Mouse (Mus musculus) hindbrain, embryonic 11.5 days (tissue): ENCODE results near the gene Ldlr. TPM values are rescaled to one million over a fixed set of nuclear protein-coding genes. Genes with fewer than 3 reads are reported as not detected.

Experiments
- ATAC-seq: fragments of 200-750 bp; cut with Nextera tagmentation; 2 replicates; pipeline ENCODE4 v1.8.0; 2017; ENCODE audit warnings: mild to moderate bottlenecking, moderate TSS enrichment, moderate library complexity; ENCODE audit not compliant: low FRiP score
- DNase-seq: peaks from one replicate; pipeline ENCODE4 v3.0.0-alpha.2; 2015; ENCODE audit warnings: low spot score
- H3K27ac ChIP-seq: fragments of 300-500 bp; sonication (generic); 2 replicates; pipeline ENCODE4 v1.5.1; 2014; ENCODE audit warnings: mild to moderate bottlenecking, low read depth, low read length
- H3K27me3 ChIP-seq: fragments of 300-500 bp; sonication (generic); 2 replicates; pipeline ENCODE4 v1.6.1; 2014; ENCODE audit warnings: mild to moderate bottlenecking, low read length, moderate library complexity, mixed read lengths; ENCODE audit not compliant: control insufficient read depth, insufficient read depth
- H3K36me3 ChIP-seq: fragments of 300-500 bp; sonication (generic); 2 replicates; pipeline ENCODE4 v1.6.1; 2014; ENCODE audit warnings: mild to moderate bottlenecking, low read length, moderate library complexity, mixed read lengths; ENCODE audit not compliant: control insufficient read depth, insufficient read depth
- H3K4me1 ChIP-seq: fragments of 300-500 bp; sonication (generic); replicated peaks from 2 replicates; pipeline ENCODE4 v1.6.1; 2014; ENCODE audit warnings: low read length, mixed read lengths; ENCODE audit not compliant: control insufficient read depth, insufficient read depth
- H3K4me2 ChIP-seq: fragments of 300-500 bp; sonication (generic); replicated peaks from 2 replicates; pipeline ENCODE4 v1.6.1; 2014; ENCODE audit warnings: mild to moderate bottlenecking, low read depth, low read length
- H3K4me3 ChIP-seq: fragments of 300-500 bp; sonication (generic); 2 replicates; pipeline ENCODE4 v1.5.1; 2014; ENCODE audit warnings: low read depth, low read length
- H3K9ac ChIP-seq: fragments of 300-500 bp; sonication (generic); 2 replicates; pipeline ENCODE4 v1.6.1; 2014; ENCODE audit warnings: low read depth, low read length
- H3K9me3 ChIP-seq: fragments of 300-500 bp; sonication (generic); 2 replicates; pipeline ENCODE4 v1.6.1; 2016; ENCODE audit warnings: low read length; ENCODE audit not compliant: control insufficient read depth
- whole genome bisulfite sequencing: fragments of 180-500 bp; shearing (Covaris S2); extraction: QIAGEN DNeasy Blood & Tissue Kit; methylation state at CpG from one replicate; pipeline ENCODE4 v1.1.7; 2014; 5-methylcytosine and 5-hydroxymethylcytosine counted together
- polyA plus RNA-seq: library from polyadenylated mRNA; unstranded; fragments of >200 nt; fragmentation: Nextera tagmentation; extraction: Ambion mirVana; gene quantifications from 2 replicates; pipeline ENCODE4 v1.2.1, GENCODE M21; 2014

The Ldlr gene
- polyA plus RNA-seq, 1 experiment from 2014 or later: 17.9 TPM

GRCm38 (mm10) chr9:21796259-21796658, 73.0 kb downstream of the Ldlr start:
- no peaks in the 10 kb centered on the region for H3K4me1 ChIP-seq
- H3K9ac ChIP-seq: no peak overlapping the region
- H3K4me3 ChIP-seq: no peak overlapping the region
- DNase-seq (no peak), ATAC-seq (no peak)
- WGBS: 58% methylated on average over 3 of the region's 3 CpGs
- no peaks in the 10 kb centered on the region for H3K27me3 ChIP-seq
- no peak overlapping the region for H3K27ac ChIP-seq
- H3K36me3 ChIP-seq: no peaks in the 10 kb centered on the region
- H3K4me2 ChIP-seq: no peak overlapping the region
- H3K9me3 ChIP-seq: no peaks in the 10 kb centered on the region

GRCm38 (mm10) chr9:21796919-21797318, 73.6 kb downstream of the Ldlr start:
- Histone ChIP-seq H3K4me3 (0 out of 2 replicates have a peak overlapping the region, but pooled peaks have one; percentile 12), H3K9ac (no peak overlapping the region), H3K27ac (no peak overlapping the region), H3K9me3 (no peaks in the 10 kb centered on the region), H3K27me3 (no peaks in the 10 kb centered on the region), H3K4me2 (no peak overlapping the region), H3K36me3 (no peaks in the 10 kb centered on the region), H3K4me1 (no peaks in the 10 kb centered on the region)
- DNase-seq: no peak
- ATAC-seq: no peak
- 66% methylated on average over 3 of the region's 3 CpGs for WGBS

DNA sequence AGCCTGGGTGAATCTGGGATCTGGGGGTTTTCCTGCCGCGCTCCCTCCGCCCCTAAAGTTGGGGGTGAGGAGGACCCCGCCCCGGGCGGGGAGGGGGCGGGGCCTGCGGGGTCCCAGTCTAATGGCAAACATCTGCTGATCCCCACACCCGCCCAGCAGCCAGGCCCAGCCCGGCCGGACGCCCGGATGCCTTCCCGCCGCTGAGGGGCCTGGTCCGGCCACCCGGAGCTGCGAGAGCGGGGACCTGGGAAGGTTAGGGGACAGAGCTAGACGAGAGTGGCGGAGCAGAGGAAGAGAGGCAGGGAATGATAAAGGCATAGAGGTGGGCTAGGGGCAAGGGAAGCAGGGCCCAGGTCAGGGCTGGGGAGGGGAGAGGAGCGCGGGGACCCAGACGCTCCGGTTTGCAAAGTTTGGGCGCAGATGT, 74.7 kb downstream of the Ldlr start:
- Histone ChIP-seq H3K4me1 (no peaks in the 10 kb centered on the region), H3K9ac (peak overlapping the region; percentile 57), H3K4me2 (peak overlapping the region; percentile 74), H3K27me3 (no peaks in the 10 kb centered on the region), H3K36me3 (no peaks in the 10 kb centered on the region), H3K4me3 (peak overlapping the region; percentile 55), H3K27ac (peak overlapping the region; percentile 25; the same call in 1 of the 2 replicates), H3K9me3 (no peaks in the 10 kb centered on the region)
- DNase-seq (peak; percentile 73), ATAC-seq (peak; percentile 62)
- under 1% methylated on average over 21 of the region's 26 CpGs for WGBS

DNA sequence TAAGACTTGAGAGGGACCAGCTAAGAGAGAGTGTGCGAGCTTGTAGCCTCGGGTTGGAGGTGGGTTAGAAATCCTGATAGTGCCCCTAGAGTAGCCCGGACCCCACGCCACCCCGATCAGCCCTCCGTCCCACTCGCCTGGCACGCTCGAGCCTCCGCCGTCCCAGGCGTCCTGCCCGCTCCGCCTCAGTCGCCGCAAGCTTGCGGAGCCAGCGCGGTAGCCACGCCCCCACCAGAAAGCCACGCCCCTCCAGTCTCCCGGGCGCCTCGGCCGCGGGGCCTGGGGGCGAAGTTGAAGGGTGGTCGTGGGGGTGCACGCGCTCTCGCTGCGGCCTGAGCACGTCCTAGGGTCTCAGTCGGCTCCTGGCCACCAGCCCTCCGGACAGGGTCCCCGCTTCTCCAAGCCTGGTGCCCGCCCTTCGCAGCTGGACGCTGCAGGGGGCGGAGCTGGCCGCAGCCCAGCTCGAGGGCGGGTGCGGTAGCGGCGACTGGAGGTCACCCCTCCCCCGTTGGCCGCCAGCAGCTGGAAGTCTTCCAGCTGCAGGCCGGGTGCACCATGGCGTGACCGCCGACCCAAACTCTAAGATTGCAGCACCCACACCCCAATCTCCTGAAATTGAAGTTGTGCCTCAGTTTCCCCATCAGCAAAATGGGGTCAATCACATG, 75.2 kb downstream of the Ldlr start, which contains the start of gene Kank2:
Gene Kank2 (minus strand): TSS at position 400 of the 665 bp plus-strand sequence.
- Histone ChIP-seq H3K36me3 (no peaks in the 10 kb centered on the region), H3K4me3 (peak within 1 kb of the TSS; percentile 55), H3K27ac (peak within 1 kb of the TSS; percentile 25; the same call in 1 of the 2 replicates), H3K4me1 (no peaks in the 10 kb centered on the region), H3K4me2 (peak within 1 kb of the TSS; percentile 74), H3K9me3 (no peaks in the 10 kb centered on the region), H3K9ac (peak within 1 kb of the TSS; percentile 57), H3K27me3 (no peaks in the 10 kb centered on the region)
- peak; percentile 89 for DNase-seq
- WGBS: under 1% methylated on average over 38 of the region's 52 CpGs
- ATAC-seq: peak; percentile 85

GRCm38 (mm10) chr9:21799010-21799350, 75.7 kb downstream of the Ldlr start:
- no peaks in the 10 kb centered on the region for H3K27me3 ChIP-seq
- H3K27ac ChIP-seq: no peak overlapping the region; the same call in 1 of the 2 replicates
- H3K36me3 ChIP-seq: no peaks in the 10 kb centered on the region
- 55% methylated on average over 3 of the region's 3 CpGs for WGBS
- peak overlapping the region; percentile 74 for H3K4me2 ChIP-seq
- H3K9ac ChIP-seq: peak overlapping the region; percentile 57; the same call in 1 of the 2 replicates
- ATAC-seq (no peak), DNase-seq (no peak)
- H3K9me3 ChIP-seq: no peaks in the 10 kb centered on the region
- peak overlapping the region; percentile 55 for H3K4me3 ChIP-seq
- no peaks in the 10 kb centered on the region for H3K4me1 ChIP-seq

Other genes with a start within 250 kb of the Ldlr start
- 59.1 and 66.0 TPM in 2 replicates for gene Tmed1, start 213.2 kb upstream of the Ldlr start, polyA plus RNA-seq
- gene AB124611, start 197.3 kb upstream of the Ldlr start, polyA plus RNA-seq: 2.6 and 5.3 TPM in 2 replicates
- gene Carm1, start 176.6 kb upstream of the Ldlr start, polyA plus RNA-seq: 50.1 and 59.7 TPM in 2 replicates
- 53.9 and 61.7 TPM in 2 replicates for gene Timm29, start 130.8 kb upstream of the Ldlr start, polyA plus RNA-seq
- 16.0 and 16.9 TPM in 2 replicates for gene Yipf2, start 130.7 kb upstream of the Ldlr start, polyA plus RNA-seq
- 142 and 146 TPM in 2 replicates for gene Smarca4, start 107.3 kb upstream of the Ldlr start, polyA plus RNA-seq
- 94.3 and 101 TPM in 2 replicates for gene Spc24, start 36.8 kb downstream of the Ldlr start, polyA plus RNA-seq
- 4.1 and 4.7 TPM in 2 replicates for gene Kank2, start 75.3 kb downstream of the Ldlr start, polyA plus RNA-seq
- gene Angptl8, start 112.0 kb downstream of the Ldlr start, polyA plus RNA-seq: 0.74 TPM in 1 of 2 replicates, not detected in the other
- 16.3 and 21.4 TPM in 2 replicates for gene Dock6, start 129.2 kb downstream of the Ldlr start, polyA plus RNA-seq
- 8.6 and 9.5 TPM in 2 replicates for gene Rab3d, start 194.7 kb downstream of the Ldlr start, polyA plus RNA-seq
- 3.3 and 3.9 TPM in 2 replicates for gene Ccdc159, start 204.0 kb downstream of the Ldlr start, polyA plus RNA-seq
- gene Tmem205, start 204.1 kb downstream of the Ldlr start, polyA plus RNA-seq: 34.7 and 39.3 TPM in 2 replicates
- 21.0 and 22.3 TPM in 2 replicates for gene Plppr2, start 213.6 kb downstream of the Ldlr start, polyA plus RNA-seq
- 14.6 and 20.4 TPM in 2 replicates for gene Swsap1, start 232.3 kb downstream of the Ldlr start, polyA plus RNA-seq
- gene Epor, start 240.0 kb downstream of the Ldlr start, polyA plus RNA-seq: 4.2 and 5.2 TPM in 2 replicates